Mouse (Mus musculus): Measurements from ENCODE around the gene Trim61. TPM values are rescaled to one million over a fixed set of nuclear protein-coding genes. Genes with fewer than 3 reads are reported as not detected.
"Not testable (repeated sequence)": the region's sequence is repeated elsewhere in the genome, so short reads cannot be mapped to it uniquely, and the experiment has no call there.

Gene Trim61
- polyA plus RNA-seq, 1 experiment from 2014 or later, result 0.05 TPM

DNA sequence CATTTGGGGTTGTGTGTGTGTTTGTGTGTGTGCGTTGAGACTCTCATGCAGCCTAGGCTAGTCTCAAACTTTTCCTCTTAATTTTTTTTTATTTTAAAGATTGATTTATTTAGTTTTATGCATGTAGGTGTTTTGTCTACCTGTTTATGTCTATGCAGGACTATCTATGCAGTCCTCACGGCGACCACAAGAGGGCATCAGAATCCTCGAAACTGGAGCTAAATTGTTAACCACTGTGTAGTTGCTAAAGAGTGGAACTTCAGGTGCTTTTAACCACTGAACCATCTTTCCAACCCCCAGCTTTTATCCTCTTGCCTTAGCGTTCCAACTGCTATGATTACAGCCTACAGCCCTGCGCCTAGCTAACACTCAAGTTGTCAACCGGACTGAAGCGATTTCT, 4.2 kb upstream of the Trim61 start:
- H3K9me3 ChIP-seq (ENCODE audit: control insufficient read depth), result no peaks in the 10 kb centered on the region
- peak; percentile 79 for TF ChIP-seq CTCF (IDR thresholded peaks at IDR 0.05; ENCODE audit: low read depth)
- WGBS, result 46% methylated on average over 8 of the region's 8 CpGs

DNA sequence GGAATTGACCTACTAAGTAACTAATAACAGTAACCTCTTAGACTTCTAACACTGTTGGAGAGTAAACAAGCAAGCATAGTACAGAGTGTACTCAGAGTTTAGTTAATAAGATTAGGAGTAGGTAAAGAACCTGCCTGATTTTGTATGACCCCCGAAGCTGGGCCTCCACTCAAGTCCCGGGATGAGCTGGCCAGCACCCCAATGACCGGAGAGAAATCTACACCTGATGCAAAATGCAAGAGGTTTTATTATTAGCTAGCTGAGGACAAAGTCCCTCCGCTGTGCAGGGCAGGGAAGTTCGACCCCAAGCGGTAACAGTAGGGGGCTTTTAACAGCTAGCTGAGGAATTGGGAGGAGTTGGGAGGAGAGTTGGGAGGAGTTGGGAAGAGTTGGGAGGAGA, 10.7 kb downstream of the Trim61 start:
- H3K4me1 ChIP-seq (replicated peaks; ENCODE audit: control insufficient read depth, insufficient read depth, low read length); H3K4me3 ChIP-seq (ENCODE audit: low read depth, low read length); H3K27me3 ChIP-seq (replicated peaks; ENCODE audit: control insufficient read depth, insufficient read depth, low read length); H3K36me3 ChIP-seq (ENCODE audit: control insufficient read depth, insufficient read depth); H3K9me3 ChIP-seq (ENCODE audit: control insufficient read depth); H3K4me2 ChIP-seq (replicated peaks; ENCODE audit: low read depth); H3K9ac ChIP-seq (ENCODE audit: low read depth, low read length); ATAC-seq; H3K27ac ChIP-seq (ENCODE audit: low read depth, low read length): not testable (repeated sequence)
- 83% methylated on average over 6 of the region's 6 CpGs for whole genome bisulfite sequencing

More for the DNA sequence above, 4.2 kb upstream of the Trim61 start:
- Histone ChIP-seq H3K4me1 (replicated peaks; ENCODE audit: control insufficient read depth, insufficient read depth, low read length) (no peaks in the 10 kb centered on the region), H3K4me3 (ENCODE audit: low read depth, low read length) (no peak overlapping the region), H3K27ac (ENCODE audit: low read depth, low read length) (no peak overlapping the region), H3K36me3 (ENCODE audit: control insufficient read depth, insufficient read depth) (no peaks in the 10 kb centered on the region), H3K4me2 (replicated peaks; ENCODE audit: low read depth) (no peak overlapping the region), H3K9ac (ENCODE audit: low read depth, low read length) (no peak overlapping the region), H3K27me3 (replicated peaks; ENCODE audit: control insufficient read depth, insufficient read depth, low read length) (no peaks in the 10 kb centered on the region)
- no peak for ATAC-seq

GRCm38 (mm10) chr8:64998806-64999365, 19.4 kb downstream of the Trim61 start:
- Histone ChIP-seq H3K4me2 (replicated peaks; ENCODE audit: low read depth) (no peak overlapping the region), H3K4me3 (ENCODE audit: low read depth, low read length) (no peak overlapping the region), H3K27ac (ENCODE audit: low read depth, low read length) (no peak overlapping the region), H3K4me1 (replicated peaks; ENCODE audit: control insufficient read depth, insufficient read depth, low read length) (no peaks in the 10 kb centered on the region), H3K9ac (ENCODE audit: low read depth, low read length) (no peak overlapping the region), H3K27me3 (replicated peaks; ENCODE audit: control insufficient read depth, insufficient read depth, low read length) (no peaks in the 10 kb centered on the region), H3K36me3 (ENCODE audit: control insufficient read depth, insufficient read depth) (no peaks in the 10 kb centered on the region), H3K9me3 (ENCODE audit: control insufficient read depth) (no peaks in the 10 kb centered on the region)
- TF ChIP-seq CTCF (IDR thresholded peaks at IDR 0.05; ENCODE audit: low read depth), result no peak
- ATAC-seq, result no peak
- WGBS, result 88% methylated on average over 4 of the region's 4 CpGs

DNA sequence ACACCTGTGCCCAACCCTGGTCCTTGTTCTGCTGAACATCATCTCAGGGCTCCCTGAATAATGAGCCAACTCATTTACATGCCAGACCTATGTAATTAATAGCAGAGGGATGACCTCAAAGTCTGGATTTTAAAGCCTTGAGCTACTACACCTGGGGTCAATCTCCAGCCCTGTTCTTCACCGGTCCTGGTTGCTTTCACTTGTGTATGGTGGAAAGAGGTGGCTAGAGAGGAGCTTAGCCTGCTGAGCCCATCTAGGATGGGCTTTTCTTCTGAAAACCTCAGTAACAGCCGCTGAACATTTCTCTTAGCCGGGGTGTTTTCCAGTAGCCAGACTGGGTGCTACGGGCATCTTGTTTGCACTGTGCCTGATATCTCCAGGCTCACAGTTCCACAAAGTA, 30.6 kb downstream of the Trim61 start, which contains the start of gene Trim75:
Trim75 (minus strand) TSS at position 101 of the 400 bp plus-strand sequence.
- Histone ChIP-seq H3K4me2 (replicated peaks; ENCODE audit: low read depth) (no peak within 1 kb of the TSS), H3K4me1 (replicated peaks; ENCODE audit: control insufficient read depth, insufficient read depth, low read length) (no peaks in the 10 kb centered on the region), H3K9me3 (ENCODE audit: control insufficient read depth) (no peaks in the 10 kb centered on the region), H3K27me3 (replicated peaks; ENCODE audit: control insufficient read depth, insufficient read depth, low read length) (no peaks in the 10 kb centered on the region), H3K36me3 (ENCODE audit: control insufficient read depth, insufficient read depth) (no peaks in the 10 kb centered on the region), H3K27ac (ENCODE audit: low read depth, low read length) (no peak within 1 kb of the TSS), H3K4me3 (ENCODE audit: low read depth, low read length) (no peak within 1 kb of the TSS), H3K9ac (ENCODE audit: low read depth, low read length) (no peak within 1 kb of the TSS)
- no peak for TF ChIP-seq CTCF (IDR thresholded peaks at IDR 0.05; ENCODE audit: low read depth)
- no peak for ATAC-seq
- WGBS, result 81% methylated on average over 4 of the region's 4 CpGs

GRCm38 (mm10) chr8:64983150-64983897, 35.0 kb downstream of the Trim61 start:
- Histone ChIP-seq H3K27me3 (replicated peaks; ENCODE audit: control insufficient read depth, insufficient read depth, low read length) (no peaks in the 10 kb centered on the region), H3K4me1 (replicated peaks; ENCODE audit: control insufficient read depth, insufficient read depth, low read length) (no peaks in the 10 kb centered on the region), H3K36me3 (ENCODE audit: control insufficient read depth, insufficient read depth) (no peaks in the 10 kb centered on the region), H3K4me3 (ENCODE audit: low read depth, low read length) (no peak overlapping the region), H3K9me3 (ENCODE audit: control insufficient read depth) (no peaks in the 10 kb centered on the region), H3K27ac (ENCODE audit: low read depth, low read length) (no peak overlapping the region), H3K4me2 (replicated peaks; ENCODE audit: low read depth) (no peak overlapping the region), H3K9ac (ENCODE audit: low read depth, low read length) (no peak overlapping the region)
- 77% methylated on average over 20 of the region's 20 CpGs for WGBS
- no peak for ATAC-seq
- TF ChIP-seq CTCF (IDR thresholded peaks at IDR 0.05; ENCODE audit: low read depth), result no peak

Other genes starting within 250 kb of the Trim61 start
- 9.9 and 10.7 TPM in 2 replicates for gene Klhl2, start 168.5 kb downstream of the Trim61 start, polyA plus RNA-seq (2015; fragmentation: Nextera tagmentation; extraction: Ambion mirVana)
- gene Tmem192, start 71.3 kb downstream of the Trim61 start, polyA plus RNA-seq (2015; fragmentation: Nextera tagmentation; extraction: Ambion mirVana), result 89.2 and 90.4 TPM in 2 replicates
- gene Trim75, start 30.7 kb downstream of the Trim61 start, polyA plus RNA-seq (2015; fragmentation: Nextera tagmentation; extraction: Ambion mirVana), result not detected in 2 replicates
- gene Trim60, start 61 bp upstream of the Trim61 start, polyA plus RNA-seq (2015; fragmentation: Nextera tagmentation; extraction: Ambion mirVana), result not detected in 2 replicates
- gene Apela, start 18.8 kb upstream of the Trim61 start, polyA plus RNA-seq (2015; fragmentation: Nextera tagmentation; extraction: Ambion mirVana), result 0.72 and 1.1 TPM in 2 replicates
- gene Gm10663, start 56.5 kb upstream of the Trim61 start, polyA plus RNA-seq (2015; fragmentation: Nextera tagmentation; extraction: Ambion mirVana), result not detected in 2 replicates
- gene BC030870, start 111.0 kb upstream of the Trim61 start, polyA plus RNA-seq (2015; fragmentation: Nextera tagmentation; extraction: Ambion mirVana), result 39.0 and 41.7 TPM in 2 replicates

Data from intestine, postnatal 0 days (tissue).